In genomic region chr9:115976901-115977300, GRCm38 (mm10) we compare ENCODE assay signal across 17 mouse cellular contexts.
A peak's percentile ranks its signal among the peaks of the same experiment; 100 is the strongest.
DNase-seq lines count a peak whose midpoint lies in the region; ATAC-seq and TF ChIP-seq lines count a peak whose summit lies in the region.
"Had no signal": no experiment of that assay in that cellular context is flagged by ENCODE, and none has a peak within 500 bp of the region (broad histone marks: within the 10 kb centered on the region; RNA-seq: fewer than 3 reads in every experiment).

No protein-coding gene starts in this region.

- TF ChIP-seq POLR2A in brain, embryonic 14.5 days (IDR thresholded peaks at IDR 0.05; ENCODE audit: borderline replicate concordance, extremely low read depth, insufficient read depth, insufficient read length, poor library complexity, severe bottlenecking), result no peak

- no peak for DNase-seq in forebrain, embryonic 11.5 days (ENCODE audit: low spot score)
- peak; percentile 75 for DNase-seq in brain, embryonic 14.5 days (ENCODE audit: low read depth)
- DNase-seq: adrenal gland, adult 8-10 months; adrenal gland, postnatal 25 days; cerebellum, adult 18-20 months; gastrocnemius, adult 2 months; gastrocnemius, postnatal 14 days had no signal

- H3K4me1 ChIP-seq in forebrain, embryonic 13.5 days, result peaks cover 9% of the 10 kb centered on the region; the same call in 1 of the 2 replicates
- H3K4me1 ChIP-seq in forebrain, embryonic 12.5 days, result peaks cover 11% of the 10 kb centered on the region; the same call in 1 of the 2 replicates
- H3K4me1 ChIP-seq in forebrain, embryonic 16.5 days (replicated peaks; ENCODE audit: control insufficient read depth, insufficient read depth, low read length), result peaks cover 13% of the 10 kb centered on the region
- H3K4me1 ChIP-seq in forebrain, embryonic 11.5 days (replicated peaks; ENCODE audit: control insufficient read depth, insufficient read depth, low read length), result no peaks in the 10 kb centered on the region
- peaks cover 17% of the 10 kb centered on the region for H3K4me1 ChIP-seq in neural tube, embryonic 13.5 days (replicated peaks)
- H3K4me1 ChIP-seq in neural tube, embryonic 15.5 days, result 0 out of 2 replicates have a peak, but pooled peaks cover 5% of the 10 kb centered on the region
- H3K4me1 ChIP-seq: hindbrain, embryonic 15.5 days had no signal

- H3K4me2 ChIP-seq in forebrain, embryonic 13.5 days, result no peak overlapping the region
- no peak overlapping the region for H3K4me2 ChIP-seq in forebrain, embryonic 12.5 days
- H3K4me2 ChIP-seq in forebrain, embryonic 16.5 days (ENCODE audit: low read length), result no peak overlapping the region
- H3K4me2 ChIP-seq in forebrain, embryonic 11.5 days (ENCODE audit: low read depth, low read length, severe bottlenecking), result no peak overlapping the region
- no peak overlapping the region for H3K4me2 ChIP-seq in neural tube, embryonic 13.5 days
- no peak overlapping the region for H3K4me2 ChIP-seq in neural tube, embryonic 15.5 days
- H3K4me2 ChIP-seq: heart, embryonic 11.5 days; hindbrain, embryonic 12.5 days; hindbrain, embryonic 15.5 days had no signal

- no peak for TF ChIP-seq CTCF in brain, embryonic 14.5 days (IDR thresholded peaks at IDR 0.05; ENCODE audit: borderline replicate concordance, extremely low read depth, insufficient read depth, insufficient read length)

- H3K36me3 ChIP-seq in forebrain, embryonic 13.5 days (ENCODE audit: poor library complexity, severe bottlenecking), result no peaks in the 10 kb centered on the region
- H3K36me3 ChIP-seq in forebrain, embryonic 12.5 days (replicated peaks), result no peaks in the 10 kb centered on the region
- no peaks in the 10 kb centered on the region for H3K36me3 ChIP-seq in forebrain, embryonic 16.5 days (ENCODE audit: control insufficient read depth, insufficient read depth)
- H3K36me3 ChIP-seq in forebrain, embryonic 11.5 days (ENCODE audit: control insufficient read depth, insufficient read depth, low read length), result no peaks in the 10 kb centered on the region
- H3K36me3 ChIP-seq in neural tube, embryonic 13.5 days, result no peaks in the 10 kb centered on the region
- H3K36me3 ChIP-seq in neural tube, embryonic 15.5 days, result no peaks in the 10 kb centered on the region
- H3K36me3 ChIP-seq: hindbrain, embryonic 12.5 days; hindbrain, embryonic 15.5 days had no signal

- H3K9ac ChIP-seq in forebrain, embryonic 13.5 days, result no peak overlapping the region
- H3K9ac ChIP-seq in forebrain, embryonic 12.5 days, result no peak overlapping the region
- no peak overlapping the region for H3K9ac ChIP-seq in forebrain, embryonic 16.5 days (replicated peaks; ENCODE audit: low read depth, low read length)
- no peak overlapping the region for H3K9ac ChIP-seq in forebrain, embryonic 11.5 days (ENCODE audit: low read length)
- no peak overlapping the region for H3K9ac ChIP-seq in neural tube, embryonic 13.5 days
- no peak overlapping the region for H3K9ac ChIP-seq in neural tube, embryonic 15.5 days (replicated peaks)
- H3K9ac ChIP-seq: hindbrain, embryonic 12.5 days; hindbrain, embryonic 15.5 days had no signal

- H3K4me3 ChIP-seq in forebrain, embryonic 13.5 days, result no peak overlapping the region
- no peak overlapping the region for H3K4me3 ChIP-seq in forebrain, embryonic 12.5 days (replicated peaks)
- no peak overlapping the region for H3K4me3 ChIP-seq in forebrain, embryonic 16.5 days (replicated peaks; ENCODE audit: low read length)
- H3K4me3 ChIP-seq in forebrain, embryonic 11.5 days (ENCODE audit: low read depth, low read length), result no peak overlapping the region
- H3K4me3 ChIP-seq in neural tube, embryonic 13.5 days, result no peak overlapping the region
- no peak overlapping the region for H3K4me3 ChIP-seq in neural tube, embryonic 15.5 days (replicated peaks)
- H3K4me3 ChIP-seq: gastrocnemius, adult 2 months; hindbrain, embryonic 12.5 days; hindbrain, embryonic 15.5 days had no signal

- no peaks in the 10 kb centered on the region for H3K27me3 ChIP-seq in forebrain, embryonic 13.5 days
- H3K27me3 ChIP-seq in forebrain, embryonic 12.5 days, result no peaks in the 10 kb centered on the region
- no peaks in the 10 kb centered on the region for H3K27me3 ChIP-seq in forebrain, embryonic 16.5 days (replicated peaks; ENCODE audit: control insufficient read depth, insufficient read depth, low read length)
- H3K27me3 ChIP-seq in forebrain, embryonic 11.5 days (ENCODE audit: control insufficient read depth, insufficient read depth, low read length), result no peaks in the 10 kb centered on the region
- no peaks in the 10 kb centered on the region for H3K27me3 ChIP-seq in neural tube, embryonic 13.5 days
- no peaks in the 10 kb centered on the region for H3K27me3 ChIP-seq in neural tube, embryonic 15.5 days (replicated peaks)
- H3K27me3 ChIP-seq: hindbrain, embryonic 12.5 days; hindbrain, embryonic 15.5 days had no signal

- WGBS in forebrain, embryonic 13.5 days, result 62% methylated on average over 6 of the region's 6 CpGs
- 80% methylated on average over 6 of the region's 6 CpGs for WGBS in forebrain, embryonic 12.5 days
- 47% methylated on average over 6 of the region's 6 CpGs for WGBS in forebrain, embryonic 16.5 days
- WGBS in forebrain, embryonic 11.5 days, result 84% methylated on average over 6 of the region's 6 CpGs
- WGBS in neural tube, embryonic 13.5 days, result 45% methylated on average over 6 of the region's 6 CpGs
- WGBS in neural tube, embryonic 15.5 days, result 37% methylated on average over 6 of the region's 6 CpGs

- ATAC-seq in forebrain, embryonic 13.5 days, result peak; percentile 55
- no peak for ATAC-seq in forebrain, embryonic 12.5 days (ENCODE audit: low FRiP score)
- ATAC-seq in forebrain, embryonic 16.5 days, result peak; percentile 82
- ATAC-seq in forebrain, embryonic 11.5 days (replicated peaks; ENCODE audit: low FRiP score), result no peak
- ATAC-seq in neural tube, embryonic 13.5 days (ENCODE audit: low read depth), result peak; percentile 69
- no peak for ATAC-seq in neural tube, embryonic 15.5 days (ENCODE audit: low FRiP score)
- ATAC-seq in frontal cortex, adult (ENCODE audit: low TSS enrichment), result no peak
- ATAC-seq: activated CD4-positive, CD25-positive, alpha-beta regulatory T cell, adult 4 months had no signal

- no peak overlapping the region for H3K27ac ChIP-seq in forebrain, embryonic 13.5 days
- H3K27ac ChIP-seq in forebrain, embryonic 12.5 days, result no peak overlapping the region
- peak overlapping the region; percentile 28; the same call in 1 of the 2 replicates for H3K27ac ChIP-seq in forebrain, embryonic 16.5 days (ENCODE audit: low read length)
- no peak overlapping the region for H3K27ac ChIP-seq in forebrain, embryonic 11.5 days (ENCODE audit: low read depth, low read length)
- peak overlapping the region; percentile 46 for H3K27ac ChIP-seq in neural tube, embryonic 13.5 days (replicated peaks)
- no peak overlapping the region for H3K27ac ChIP-seq in neural tube, embryonic 15.5 days (replicated peaks)
- H3K27ac ChIP-seq: gastrocnemius, adult 2 months; hindbrain, embryonic 12.5 days; hindbrain, embryonic 15.5 days had no signal

- H3K9me3 ChIP-seq in forebrain, embryonic 13.5 days (replicated peaks), result no peaks in the 10 kb centered on the region
- H3K9me3 ChIP-seq in forebrain, embryonic 12.5 days, result 0 out of 2 replicates have a peak, but pooled peaks cover 5% of the 10 kb centered on the region
- no peaks in the 10 kb centered on the region; the same call in 1 of the 2 replicates for H3K9me3 ChIP-seq in forebrain, embryonic 16.5 days (ENCODE audit: control insufficient read depth, low read length)
- no peaks in the 10 kb centered on the region for H3K9me3 ChIP-seq in forebrain, embryonic 11.5 days (ENCODE audit: control insufficient read depth, low read length)
- no peaks in the 10 kb centered on the region for H3K9me3 ChIP-seq in neural tube, embryonic 13.5 days
- no peaks in the 10 kb centered on the region; the same call in 1 of the 2 replicates for H3K9me3 ChIP-seq in neural tube, embryonic 15.5 days (replicated peaks)
- H3K9me3 ChIP-seq: hindbrain, embryonic 12.5 days; hindbrain, embryonic 15.5 days had no signal

Comparison
In these comparisons a context has a peak if more than half of its experiments do, and no peak if none do; other contexts are left out.
1. ATAC-seq: peak in forebrain, embryonic 13.5 days (single experiment), forebrain, embryonic 16.5 days (single experiment) and neural tube, embryonic 13.5 days (single experiment); none in forebrain, embryonic 12.5 days (single experiment), forebrain, embryonic 11.5 days (single experiment), neural tube, embryonic 15.5 days (single experiment) and frontal cortex, adult (single experiment).
2. H3K27ac ChIP-seq: peak in forebrain, embryonic 16.5 days (single experiment) and neural tube, embryonic 13.5 days (single experiment); none in forebrain, embryonic 13.5 days (single experiment), forebrain, embryonic 12.5 days (single experiment), forebrain, embryonic 11.5 days (single experiment) and neural tube, embryonic 15.5 days (single experiment).